Mouse (Mus musculus): ENCODE measurements around the gene Nrm. TPM values are rescaled to one million over a fixed set of nuclear protein-coding genes. Genes with fewer than 3 reads are reported as not detected.
A peak's percentile ranks its signal among the peaks of the same experiment; 100 is the strongest.

The Nrm gene
- total RNA-seq (2021), result 1 to 10 TPM; 1.8 TPM
- 5.3 and 5.6 TPM in 2 replicates for polyA plus RNA-seq (2012; rRNA removed)
- long read RNA-seq, transcript Nrm-201 (4 exons, 1,466 nt), result major isoform, 5 of 5 reads
- long read RNA-seq, partial matches to known transcripts, result 0 of 5 reads
- long read RNA-seq, other reads (novel, unspliced or antisense), result 0 of 5 reads

DNA sequence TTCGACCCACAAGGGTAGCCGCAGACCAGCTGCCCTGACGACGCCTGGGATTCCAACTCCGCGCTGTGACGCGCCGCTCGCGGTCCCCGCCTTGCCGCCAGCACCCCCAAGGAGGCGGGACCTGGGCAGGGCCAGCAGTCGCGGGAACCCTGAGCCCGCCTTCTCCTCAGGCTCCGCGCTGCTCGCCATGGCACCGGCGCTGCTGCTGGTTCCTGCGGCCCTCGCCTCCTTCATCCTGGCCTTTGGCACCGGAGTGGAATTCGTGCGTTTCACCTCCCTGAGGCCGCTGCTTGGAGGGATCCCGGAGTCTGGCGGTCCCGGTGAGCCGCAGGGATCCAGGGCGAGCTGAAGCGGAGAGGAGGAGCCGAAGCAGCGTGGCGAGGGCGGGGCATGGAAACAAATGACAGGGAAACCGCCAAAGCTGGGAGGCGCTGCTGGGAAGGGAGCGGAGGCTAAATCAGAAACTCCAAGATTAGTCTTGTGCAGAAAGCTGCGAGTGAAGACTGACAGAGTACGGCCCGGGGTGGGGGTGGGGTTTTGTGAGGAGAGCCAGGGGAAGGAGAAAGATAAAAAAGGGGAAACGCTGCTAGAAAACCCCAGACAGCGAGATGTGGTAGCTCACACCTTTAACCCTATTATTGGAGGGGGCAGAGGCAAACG is at the start of gene Nrm:
Gene Nrm, plus strand, starts transcription at position 121 of the 660 bp plus-strand sequence.
- intact Hi-C loops (cut with DNase I), result loop anchor here (1.0 kb wide), 1 partner anchor 11 kb away; no protein-coding TSS in a partner anchor
- TF ChIP-seq POLR2A (IDR thresholded peaks at IDR 0.05; ENCODE audit: insufficient read depth, low read depth, low read length) (peak; percentile 66), EP300 (IDR thresholded peaks at IDR 0.05; ENCODE audit: insufficient read depth, low read depth, low read length) (peak; percentile 14; the same call in 1 of the 2 replicates), CTCF (IDR thresholded peaks at IDR 0.05) (peak; percentile 64)

DNA sequence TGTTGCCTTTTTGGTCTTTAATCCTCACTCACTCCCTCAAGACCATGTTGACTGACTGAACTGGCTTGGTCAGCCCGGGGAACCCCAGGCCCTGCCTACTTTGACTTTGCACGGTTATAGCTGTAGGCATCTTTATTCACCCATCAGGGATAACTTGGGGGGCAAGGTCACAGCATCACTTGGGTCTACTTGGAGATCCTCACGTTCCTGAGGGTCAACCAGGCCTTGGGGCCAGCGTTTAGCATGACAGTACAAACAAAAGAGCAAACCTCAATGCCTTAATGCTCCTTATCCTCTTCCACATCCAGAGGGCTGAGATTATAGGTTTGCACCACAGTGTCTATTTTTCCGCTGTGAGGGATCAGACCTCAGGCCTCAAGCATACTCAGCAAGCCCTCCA is 48.8 kb upstream of the Nrm start:
- no peaks in the 10 kb centered on the region for H3K27me3 ChIP-seq (ENCODE audit: control insufficient read depth, insufficient read depth, low read length)
- H3K79me2 ChIP-seq (replicated peaks; ENCODE audit: control insufficient read depth, insufficient read depth, low read length), result no peaks in the 10 kb centered on the region
- 86% methylated on average over 5 of the region's 5 CpGs for WGBS
- no peak overlapping the region for H3K9ac ChIP-seq (ENCODE audit: low read depth, low read length)
- no peak for TF ChIP-seq EP300 (IDR thresholded peaks at IDR 0.05; ENCODE audit: insufficient read depth, low read depth, low read length)
- TF ChIP-seq CTCF (IDR thresholded peaks at IDR 0.05), result no peak
- TF ChIP-seq POLR2A (IDR thresholded peaks at IDR 0.05; ENCODE audit: insufficient read depth, low read depth, low read length), result no peak
- H3K4me1 ChIP-seq (ENCODE audit: control insufficient read depth, insufficient read depth, low read length), result peaks cover 41% of the 10 kb centered on the region
- DNase-seq, result no peak
- H3K27ac ChIP-seq, result peak overlapping the region; percentile 94
- intact Hi-C loops (cut with DNase I), result no loop called here
- H3K36me3 ChIP-seq (ENCODE audit: control insufficient read depth, insufficient read depth, low read length), result peaks cover 11% of the 10 kb centered on the region
- H3K4me3 ChIP-seq, result no peak overlapping the region

More for the DNA sequence above, at the start of gene Nrm:
- peak within 1 kb of the TSS; percentile 99 for H3K4me3 ChIP-seq
- peak; percentile 95 to 96 for DNase-seq
- no peaks in the 10 kb centered on the region for H3K36me3 ChIP-seq (ENCODE audit: control insufficient read depth, insufficient read depth, low read length)
- no peaks in the 10 kb centered on the region for H3K79me2 ChIP-seq (replicated peaks; ENCODE audit: control insufficient read depth, insufficient read depth, low read length)
- under 1% methylated on average over 47 of the region's 47 CpGs for WGBS
- H3K27me3 ChIP-seq (ENCODE audit: control insufficient read depth, insufficient read depth, low read length), result no peaks in the 10 kb centered on the region
- H3K9ac ChIP-seq (ENCODE audit: low read depth, low read length), result peak within 1 kb of the TSS; percentile 83
- peak within 1 kb of the TSS; percentile 88 for H3K27ac ChIP-seq
- H3K4me1 ChIP-seq (ENCODE audit: control insufficient read depth, insufficient read depth, low read length), result peaks cover 7% of the 10 kb centered on the region

DNA sequence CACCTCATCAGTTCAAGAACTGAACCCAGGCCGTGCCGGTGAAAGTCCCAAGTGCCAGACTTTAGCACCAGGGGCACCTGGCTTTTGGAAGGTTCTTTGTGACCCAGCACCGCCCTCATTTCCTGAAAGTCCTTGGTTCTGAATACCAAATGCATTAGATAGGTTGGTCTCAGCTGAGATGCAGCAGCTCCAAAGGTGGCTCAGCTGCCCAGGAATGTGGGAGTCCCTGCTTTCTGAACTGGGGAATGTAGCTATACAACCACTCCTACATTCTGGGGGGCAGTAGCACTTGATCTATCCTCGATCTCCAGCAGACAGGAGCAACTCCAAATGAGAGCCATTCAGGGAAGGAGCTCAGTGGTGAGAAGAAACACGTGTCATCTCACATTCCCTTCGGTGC is 48.4 kb upstream of the Nrm start:
- DNase-seq, result peak; percentile 39 to 43
- TF ChIP-seq CTCF (IDR thresholded peaks at IDR 0.05) (no peak), POLR2A (IDR thresholded peaks at IDR 0.05; ENCODE audit: insufficient read depth, low read depth, low read length) (no peak)
- Histone ChIP-seq H3K27ac (peak overlapping the region; percentile 94), H3K4me1 (ENCODE audit: control insufficient read depth, insufficient read depth, low read length) (peaks cover 37% of the 10 kb centered on the region), H3K79me2 (replicated peaks; ENCODE audit: control insufficient read depth, insufficient read depth, low read length) (no peaks in the 10 kb centered on the region), H3K9ac (ENCODE audit: low read depth, low read length) (peak overlapping the region; percentile 47), H3K27me3 (ENCODE audit: control insufficient read depth, insufficient read depth, low read length) (no peaks in the 10 kb centered on the region), H3K36me3 (ENCODE audit: control insufficient read depth, insufficient read depth, low read length) (peaks cover 11% of the 10 kb centered on the region), H3K4me3 (no peak overlapping the region)
- 31% methylated on average over 6 of the region's 6 CpGs for WGBS
- intact Hi-C loops (cut with DNase I), result no loop called here

DNA sequence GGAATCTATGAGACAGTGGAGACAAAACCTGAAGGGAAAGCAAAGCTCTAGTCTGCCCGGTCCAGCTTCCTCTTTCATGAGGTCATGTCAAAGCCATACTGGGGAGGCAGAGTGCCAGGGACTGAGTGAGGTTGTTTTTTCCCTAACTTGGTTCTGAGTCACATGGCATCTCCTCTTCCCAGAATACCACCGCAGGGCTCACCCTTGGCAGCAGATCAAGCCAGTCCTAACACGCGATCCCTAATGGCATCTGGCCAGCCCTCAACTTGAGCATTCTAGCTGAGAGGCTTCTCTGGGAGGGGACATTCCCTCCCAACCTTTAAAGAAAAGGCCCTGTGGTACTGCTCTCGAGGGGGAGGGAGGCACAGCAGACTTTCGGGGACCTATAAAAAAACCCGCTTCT is 47.9 kb upstream of the Nrm start:
- H3K27me3 ChIP-seq (ENCODE audit: control insufficient read depth, insufficient read depth, low read length), result no peaks in the 10 kb centered on the region
- H3K4me1 ChIP-seq (ENCODE audit: control insufficient read depth, insufficient read depth, low read length), result peaks cover 35% of the 10 kb centered on the region
- H3K27ac ChIP-seq, result peak overlapping the region; percentile 94
- no peak overlapping the region for H3K4me3 ChIP-seq
- intact Hi-C loops (cut with DNase I), result no loop called here
- WGBS, result 4% methylated on average over 7 of the region's 7 CpGs
- TF ChIP-seq CTCF (IDR thresholded peaks at IDR 0.05) (no peak), EP300 (IDR thresholded peaks at IDR 0.05; ENCODE audit: insufficient read depth, low read depth, low read length) (peak; percentile 95), POLR2A (IDR thresholded peaks at IDR 0.05; ENCODE audit: insufficient read depth, low read depth, low read length) (no peak)
- H3K79me2 ChIP-seq (replicated peaks; ENCODE audit: control insufficient read depth, insufficient read depth, low read length), result no peaks in the 10 kb centered on the region
- H3K36me3 ChIP-seq (ENCODE audit: control insufficient read depth, insufficient read depth, low read length), result peaks cover 11% of the 10 kb centered on the region
- DNase-seq, result peak; percentile 89 to 94
- H3K9ac ChIP-seq (ENCODE audit: low read depth, low read length), result peak overlapping the region; percentile 47

- Histone ChIP-seq H3K9ac (ENCODE audit: low read depth, low read length) (peak overlapping the region; percentile 25; the same call in 1 of the 2 replicates), H3K36me3 (ENCODE audit: control insufficient read depth, insufficient read depth, low read length) (peaks cover 10% of the 10 kb centered on the region), H3K27me3 (ENCODE audit: control insufficient read depth, insufficient read depth, low read length) (no peaks in the 10 kb centered on the region), H3K4me3 (no peak overlapping the region), H3K27ac (peak overlapping the region; percentile 94), H3K4me1 (ENCODE audit: control insufficient read depth, insufficient read depth, low read length) (peaks cover 32% of the 10 kb centered on the region), H3K79me2 (replicated peaks; ENCODE audit: control insufficient read depth, insufficient read depth, low read length) (no peaks in the 10 kb centered on the region)
- DNase-seq, result peak in 1 of 2 experiments; percentile 38
- TF ChIP-seq CTCF (IDR thresholded peaks at IDR 0.05) (no peak), POLR2A (IDR thresholded peaks at IDR 0.05; ENCODE audit: insufficient read depth, low read depth, low read length) (no peak), EP300 (IDR thresholded peaks at IDR 0.05; ENCODE audit: insufficient read depth, low read depth, low read length) (no peak)
- intact Hi-C loops (cut with DNase I), result no loop called here
- WGBS, result 39% methylated on average over 7 of the region's 7 CpGs
Measured at GRCm38 (mm10) chr17:35813653-35814052, 47.5 kb upstream of the Nrm start.

- H3K9ac ChIP-seq (ENCODE audit: low read depth, low read length), result 0 out of 2 replicates have a peak overlapping the region, but pooled peaks have one; percentile 3
- intact Hi-C loops (cut with DNase I), result no loop called here
- no peaks in the 10 kb centered on the region for H3K27me3 ChIP-seq (ENCODE audit: control insufficient read depth, insufficient read depth, low read length)
- no peak overlapping the region for H3K4me3 ChIP-seq
- H3K4me1 ChIP-seq (ENCODE audit: control insufficient read depth, insufficient read depth, low read length), result peaks cover 29% of the 10 kb centered on the region
- peak overlapping the region; percentile 62 for H3K27ac ChIP-seq
- no peak for DNase-seq
- 26% methylated on average over 6 of the region's 6 CpGs for WGBS
- TF ChIP-seq POLR2A (IDR thresholded peaks at IDR 0.05; ENCODE audit: insufficient read depth, low read depth, low read length), result no peak
- no peak for TF ChIP-seq CTCF (IDR thresholded peaks at IDR 0.05)
- TF ChIP-seq EP300 (IDR thresholded peaks at IDR 0.05; ENCODE audit: insufficient read depth, low read depth, low read length), result no peak
- H3K79me2 ChIP-seq (replicated peaks; ENCODE audit: control insufficient read depth, insufficient read depth, low read length), result no peaks in the 10 kb centered on the region
- peaks cover 9% of the 10 kb centered on the region for H3K36me3 ChIP-seq (ENCODE audit: control insufficient read depth, insufficient read depth, low read length)
Measured at GRCm38 (mm10) chr17:35814678-35815077, 46.4 kb upstream of the Nrm start.

All from heart, adult 2 months (tissue).